Mouse (Mus musculus): ENCODE data around the gene Fxyd7. TPM values are rescaled to one million over a fixed set of nuclear protein-coding genes. Genes with fewer than 3 reads are reported as not detected.

The Fxyd7 gene
- polyA plus RNA-seq, 1 experiment from 2014 or later: 1.8 TPM

GRCm38 (mm10) chr7:31085171-31085570 is 33.9 kb upstream of the Fxyd7 start:
- peaks cover 4% of the 10 kb centered on the region; the same call in 1 of the 2 replicates for H3K4me1 ChIP-seq (ENCODE audit: insufficient read depth, low read depth, low read length)
- 22% methylated on average over 3 of the region's 3 CpGs for WGBS
- H3K4me2 ChIP-seq (replicated peaks; ENCODE audit: low read depth, low read length): no peak overlapping the region
- H3K27ac ChIP-seq (ENCODE audit: low read length): peak overlapping the region; percentile 29; the same call in 1 of the 2 replicates
- peak; percentile 71 for ATAC-seq
- no peaks in the 10 kb centered on the region for H3K36me3 ChIP-seq (ENCODE audit: insufficient read depth, low read length)
- DNase-seq (ENCODE audit: low spot score): peak; percentile 53
- TF ChIP-seq CTCF (IDR thresholded peaks at IDR 0.05) (no peak), EP300 (IDR thresholded peaks at IDR 0.05) (peak; percentile 27; the same call in 1 of the 2 replicates)
- H3K27me3 ChIP-seq (replicated peaks; ENCODE audit: insufficient read depth, low read length): no peaks in the 10 kb centered on the region
- no peak overlapping the region for H3K9ac ChIP-seq (replicated peaks; ENCODE audit: low read depth)
- no peak overlapping the region for H3K4me3 ChIP-seq (ENCODE audit: low read depth, low read length)
- H3K9me3 ChIP-seq (ENCODE audit: low read length): no peaks in the 10 kb centered on the region

GRCm38 (mm10) chr7:31084140-31084539 is 32.9 kb upstream of the Fxyd7 start:
- no peak for ATAC-seq
- 40% methylated on average over 9 of the region's 9 CpGs for WGBS
- Histone ChIP-seq H3K27ac (ENCODE audit: low read length) (no peak overlapping the region), H3K9me3 (ENCODE audit: low read length) (no peaks in the 10 kb centered on the region), H3K4me1 (ENCODE audit: insufficient read depth, low read depth, low read length) (peaks cover 4% of the 10 kb centered on the region; the same call in 1 of the 2 replicates), H3K4me2 (replicated peaks; ENCODE audit: low read depth, low read length) (no peak overlapping the region), H3K9ac (replicated peaks; ENCODE audit: low read depth) (no peak overlapping the region), H3K4me3 (ENCODE audit: low read depth, low read length) (no peak overlapping the region), H3K27me3 (replicated peaks; ENCODE audit: insufficient read depth, low read length) (no peaks in the 10 kb centered on the region), H3K36me3 (ENCODE audit: insufficient read depth, low read length) (no peaks in the 10 kb centered on the region)
- peak; percentile 21 for DNase-seq (ENCODE audit: low spot score)
- TF ChIP-seq EP300 (IDR thresholded peaks at IDR 0.05) (no peak), CTCF (IDR thresholded peaks at IDR 0.05) (no peak)

DNA sequence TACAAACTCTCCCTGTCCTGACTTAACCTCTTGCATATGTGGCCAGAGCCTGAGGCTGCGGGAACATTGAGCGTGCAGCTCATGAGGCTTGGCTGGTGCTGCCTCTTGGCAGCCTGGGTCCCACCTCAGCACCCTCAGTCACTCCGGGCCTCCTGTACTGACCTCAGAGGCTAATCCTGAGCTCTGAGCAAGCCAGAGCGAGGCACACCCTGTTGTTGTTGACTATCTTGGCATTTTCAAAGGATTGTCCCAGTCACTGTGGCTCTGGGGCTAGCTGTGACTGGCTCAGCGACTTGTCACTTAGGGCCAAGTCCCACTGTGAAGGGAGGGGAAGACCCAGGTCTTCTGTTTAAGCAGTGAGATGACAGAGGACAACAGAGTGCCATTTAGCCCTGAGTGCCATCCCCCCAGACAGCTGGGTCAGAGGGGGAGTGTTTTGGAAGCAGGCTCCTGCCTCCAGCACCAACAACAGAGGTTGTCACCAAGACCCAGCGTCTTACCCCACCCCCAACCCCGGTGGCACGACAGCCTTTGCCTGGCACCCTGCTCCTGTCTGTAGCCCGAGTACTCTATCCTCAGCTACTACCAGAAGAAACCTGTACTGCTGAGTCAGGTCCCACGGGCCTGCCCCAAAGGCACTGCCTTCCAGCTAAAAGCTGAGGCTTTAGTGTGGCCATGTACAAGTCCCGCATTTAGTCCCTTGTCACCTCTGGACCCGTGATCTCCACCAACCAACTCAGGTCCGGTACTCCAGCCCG is 31.7 kb upstream of the Fxyd7 start:
- 67% methylated on average over 13 of the region's 14 CpGs for WGBS
- no peak overlapping the region for H3K9ac ChIP-seq (replicated peaks; ENCODE audit: low read depth)

GRCm38 (mm10) chr7:31082106-31082505 is 30.8 kb upstream of the Fxyd7 start:
- TF ChIP-seq CTCF (IDR thresholded peaks at IDR 0.05) (no peak), EP300 (IDR thresholded peaks at IDR 0.05) (no peak)
- ATAC-seq (no peak), DNase-seq (ENCODE audit: low spot score) (no peak)
- H3K9ac ChIP-seq (replicated peaks; ENCODE audit: low read depth): no peak overlapping the region
- H3K4me1 ChIP-seq (ENCODE audit: insufficient read depth, low read depth, low read length): peaks cover 4% of the 10 kb centered on the region; the same call in 1 of the 2 replicates
- H3K4me3 ChIP-seq (ENCODE audit: low read depth, low read length): no peak overlapping the region
- no peaks in the 10 kb centered on the region for H3K36me3 ChIP-seq (ENCODE audit: insufficient read depth, low read length)
- no peak overlapping the region for H3K4me2 ChIP-seq (replicated peaks; ENCODE audit: low read depth, low read length)
- H3K9me3 ChIP-seq (ENCODE audit: low read length): no peaks in the 10 kb centered on the region
- H3K27ac ChIP-seq (ENCODE audit: low read length): no peak overlapping the region
- H3K27me3 ChIP-seq (replicated peaks; ENCODE audit: insufficient read depth, low read length): no peaks in the 10 kb centered on the region

More for the DNA sequence above, 31.7 kb upstream of the Fxyd7 start:
- no peaks in the 10 kb centered on the region for H3K27me3 ChIP-seq (replicated peaks; ENCODE audit: insufficient read depth, low read length)
- no peaks in the 10 kb centered on the region for H3K36me3 ChIP-seq (ENCODE audit: insufficient read depth, low read length)
- DNase-seq (ENCODE audit: low spot score) (peak; percentile 43), ATAC-seq (peak; percentile 52)
- H3K4me2 ChIP-seq (replicated peaks; ENCODE audit: low read depth, low read length): no peak overlapping the region
- H3K4me3 ChIP-seq (ENCODE audit: low read depth, low read length): no peak overlapping the region
- H3K27ac ChIP-seq (ENCODE audit: low read length): no peak overlapping the region; the same call in 1 of the 2 replicates
- no peak for TF ChIP-seq EP300 (IDR thresholded peaks at IDR 0.05)
- TF ChIP-seq CTCF (IDR thresholded peaks at IDR 0.05): no peak
- no peaks in the 10 kb centered on the region for H3K9me3 ChIP-seq (ENCODE audit: low read length)
- H3K4me1 ChIP-seq (ENCODE audit: insufficient read depth, low read depth, low read length): peaks cover 4% of the 10 kb centered on the region; the same call in 1 of the 2 replicates

GRCm38 (mm10) chr7:31081106-31081505 is 29.8 kb upstream of the Fxyd7 start:
- WGBS: 22% methylated on average over 1 of the region's 1 CpGs
- ATAC-seq (no peak), DNase-seq (ENCODE audit: low spot score) (no peak)
- Histone ChIP-seq H3K9me3 (ENCODE audit: low read length) (no peaks in the 10 kb centered on the region), H3K9ac (replicated peaks; ENCODE audit: low read depth) (no peak overlapping the region), H3K4me2 (replicated peaks; ENCODE audit: low read depth, low read length) (no peak overlapping the region), H3K27ac (ENCODE audit: low read length) (no peak overlapping the region), H3K36me3 (ENCODE audit: insufficient read depth, low read length) (no peaks in the 10 kb centered on the region), H3K4me3 (ENCODE audit: low read depth, low read length) (no peak overlapping the region), H3K4me1 (ENCODE audit: insufficient read depth, low read depth, low read length) (peaks cover 4% of the 10 kb centered on the region; the same call in 1 of the 2 replicates), H3K27me3 (replicated peaks; ENCODE audit: insufficient read depth, low read length) (no peaks in the 10 kb centered on the region)
- TF ChIP-seq EP300 (IDR thresholded peaks at IDR 0.05) (no peak), CTCF (IDR thresholded peaks at IDR 0.05) (no peak)

DNA sequence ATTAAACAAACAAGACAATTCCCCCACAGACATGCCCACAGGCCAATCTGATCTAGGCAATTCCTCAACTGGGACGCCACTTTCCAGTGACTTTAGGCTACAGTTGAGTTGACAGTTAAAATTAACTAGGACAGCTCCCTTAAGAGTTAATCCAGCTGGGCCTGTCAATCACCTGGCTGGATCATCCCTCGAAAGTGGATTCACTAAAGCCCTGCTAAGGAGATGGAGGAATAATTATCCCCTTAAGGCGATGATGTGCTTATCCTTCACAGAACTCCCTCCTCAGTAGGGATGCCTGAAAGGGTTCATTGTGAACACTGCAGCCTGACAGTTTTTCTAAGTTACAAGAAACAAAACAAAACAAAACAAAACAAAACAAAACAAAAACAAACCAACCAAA is 29.3 kb upstream of the Fxyd7 start:
- Histone ChIP-seq H3K27ac (ENCODE audit: low read length) (no peak overlapping the region), H3K9me3 (ENCODE audit: low read length) (no peaks in the 10 kb centered on the region), H3K36me3 (ENCODE audit: insufficient read depth, low read length) (no peaks in the 10 kb centered on the region), H3K4me1 (ENCODE audit: insufficient read depth, low read depth, low read length) (peaks cover 4% of the 10 kb centered on the region; the same call in 1 of the 2 replicates), H3K4me3 (ENCODE audit: low read depth, low read length) (no peak overlapping the region), H3K27me3 (replicated peaks; ENCODE audit: insufficient read depth, low read length) (no peaks in the 10 kb centered on the region), H3K9ac (replicated peaks; ENCODE audit: low read depth) (no peak overlapping the region), H3K4me2 (replicated peaks; ENCODE audit: low read depth, low read length) (no peak overlapping the region)
- TF ChIP-seq EP300 (IDR thresholded peaks at IDR 0.05): no peak
- no peak for TF ChIP-seq CTCF (IDR thresholded peaks at IDR 0.05)
- WGBS: 62% methylated on average over 3 of the region's 3 CpGs
- DNase-seq (ENCODE audit: low spot score): no peak
- ATAC-seq: no peak

Data from lung, postnatal 0 days (tissue).